Mouse (Mus musculus) bone marrow, adult 2 months (tissue): ENCODE results near the gene Camsap1. TPM values are rescaled to one million over a fixed set of nuclear protein-coding genes. Genes with fewer than 3 reads are reported as not detected.
A peak's percentile ranks its signal among the peaks of the same experiment; 100 is the strongest.

Experiments used
- H3K27ac ChIP-seq: fragments of 200-500 bp; 2 replicates; pipeline ENCODE4 v1.5.1; 2012; ENCODE audit warnings: low read depth, mild to moderate bottlenecking, control low read depth, inconsistent platforms, low read length; ENCODE audit not compliant: control insufficient read depth, poor library complexity, insufficient read depth
- H3K4me1 ChIP-seq: fragments of 200-500 bp; 2 replicates; pipeline ENCODE4 v1.6.1; 2011; ENCODE audit warnings: low read length; ENCODE audit not compliant: control insufficient read depth, insufficient read depth
- H3K4me3 ChIP-seq: fragments of 200-500 bp; replicated peaks from 2 replicates; pipeline ENCODE3; 2011; ENCODE audit warnings: mild to moderate bottlenecking, low read depth, low read length, control low read depth; ENCODE audit not compliant: control insufficient read depth
- CTCF ChIP-seq: fragments of 200-500 bp; IDR thresholded peaks from 2 replicates; pipeline ENCODE4 v1.5.1; 2011; ENCODE audit warnings: low read length, control low read depth; ENCODE audit not compliant: control insufficient read depth, insufficient read depth
- POLR2A ChIP-seq: fragments of 200-500 bp; IDR thresholded peaks from 2 replicates; pipeline ENCODE4 v1.6.1; 2011; ENCODE audit warnings: low read depth, mild to moderate bottlenecking, control low read depth, low read length, borderline replicate concordance; ENCODE audit not compliant: control insufficient read depth
- WGBS: fragments of 180-500 bp; shearing (Covaris S2); methylation state at CpG from one replicate; pipeline ENCODE4 v1.1.7; 2018; 5-methylcytosine and 5-hydroxymethylcytosine counted together
- polyA plus RNA-seq: library from polyadenylated mRNA; stranded (reverse); fragments of >200 nt; gene quantifications from 2 replicates; pipeline ENCODE4 v1.2.4, GENCODE M21; 2011; ENCODE audit warnings: low replicate concordance; ENCODE audit not compliant: missing spikeins, insufficient read depth, insufficient read length

The Camsap1 gene
- 13.0 and 18.9 TPM in 2 replicates for polyA plus RNA-seq

- H3K4me3 ChIP-seq: peak within 1 kb of the TSS; percentile 75
- under 1% methylated on average over 58 of the region's 64 CpGs for WGBS
- H3K4me1 ChIP-seq: peaks cover 1% of the 10 kb centered on the region; the same call in 1 of the 2 replicates
- peak within 1 kb of the TSS; percentile 50; the same call in 1 of the 2 replicates for H3K27ac ChIP-seq
- TF ChIP-seq POLR2A: peak; percentile 70; the same call in 1 of the 2 replicates
- no peak for TF ChIP-seq CTCF
Measured at GRCm38 (mm10) chr2:25983159-25983907, at the start of gene Camsap1. Camsap1 (minus strand) TSS chr2:25983282.

DNA sequence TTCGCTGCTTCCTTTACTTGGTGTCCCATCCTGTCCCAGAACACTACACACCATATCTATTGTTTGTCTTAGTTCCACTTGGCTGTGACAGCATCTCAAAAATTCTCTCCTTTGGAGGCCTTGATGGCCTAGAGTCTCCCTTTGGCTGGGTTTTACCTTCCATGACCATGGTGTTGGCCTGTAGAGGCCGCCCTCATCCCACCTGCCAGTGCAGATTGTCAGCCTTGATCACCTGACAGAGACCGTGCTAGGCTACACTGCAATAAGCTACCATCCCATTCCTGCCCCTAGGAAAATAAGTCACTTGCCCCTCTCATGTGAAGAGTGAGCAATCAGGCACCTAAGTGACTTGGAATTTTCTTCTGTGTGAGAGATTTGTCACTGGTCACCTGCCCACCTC lies 47.2 kb upstream of the Camsap1 start:
- WGBS: 60% methylated on average over 3 of the region's 3 CpGs
- TF ChIP-seq POLR2A (no peak), CTCF (peak; percentile 29; the same call in 1 of the 2 replicates)
- no peak overlapping the region for H3K4me3 ChIP-seq
- H3K4me1 ChIP-seq: no peaks in the 10 kb centered on the region
- H3K27ac ChIP-seq: no peak overlapping the region

GRCm38 (mm10) chr2:26024138-26025075 lies 41.3 kb upstream of the Camsap1 start:
- no peak overlapping the region for H3K4me3 ChIP-seq
- H3K4me1 ChIP-seq: no peaks in the 10 kb centered on the region; the same call in 1 of the 2 replicates
- TF ChIP-seq POLR2A (no peak), CTCF (peak; percentile 27)
- WGBS: 40% methylated on average over 4 of the region's 4 CpGs
- no peak overlapping the region for H3K27ac ChIP-seq

DNA sequence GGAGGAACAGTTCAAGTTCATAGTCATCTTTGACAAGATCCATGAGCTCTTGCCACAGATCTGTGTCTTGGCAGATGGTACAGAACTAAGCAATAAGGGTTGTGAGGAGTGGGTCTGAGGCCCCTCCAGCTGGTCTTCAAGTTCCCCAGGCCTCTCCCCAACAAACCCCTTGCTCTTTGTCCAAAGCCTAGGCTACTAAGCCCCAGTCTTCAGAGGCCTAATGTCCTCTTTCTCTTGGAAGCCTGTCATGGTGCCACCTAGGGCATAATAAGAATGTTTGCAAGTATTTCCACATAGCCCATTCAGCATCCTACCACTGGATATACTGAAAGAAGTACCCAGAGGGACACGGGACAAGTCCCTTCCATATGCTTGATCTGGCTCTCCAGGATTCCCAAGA lies 39.5 kb upstream of the Camsap1 start:
- TF ChIP-seq POLR2A: no peak
- no peak for TF ChIP-seq CTCF
- Histone ChIP-seq H3K27ac (no peak overlapping the region), H3K4me1 (no peaks in the 10 kb centered on the region; the same call in 1 of the 2 replicates), H3K4me3 (no peak overlapping the region)
- 80% methylated on average over 1 of the region's 1 CpGs for WGBS

DNA sequence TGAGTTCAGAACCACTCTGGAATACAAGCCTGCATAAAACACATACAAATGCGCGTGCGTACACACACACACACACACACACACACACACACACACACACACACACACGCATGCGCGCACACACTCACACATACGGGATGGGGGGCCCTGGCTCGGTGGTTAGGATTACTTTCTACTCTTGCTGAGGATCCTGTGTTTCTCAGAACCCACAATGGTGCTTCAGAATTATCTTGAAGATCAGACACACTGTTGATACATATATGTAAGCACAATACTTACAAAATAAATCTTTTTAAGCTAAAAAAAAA lies 39.1 kb upstream of the Camsap1 start:
- 82% methylated on average over 8 of the region's 8 CpGs for WGBS
- Histone ChIP-seq H3K27ac (no peak overlapping the region), H3K4me3 (peak overlapping the region; percentile 62), H3K4me1 (no peaks in the 10 kb centered on the region; the same call in 1 of the 2 replicates)
- TF ChIP-seq POLR2A (no peak), CTCF (no peak)

DNA sequence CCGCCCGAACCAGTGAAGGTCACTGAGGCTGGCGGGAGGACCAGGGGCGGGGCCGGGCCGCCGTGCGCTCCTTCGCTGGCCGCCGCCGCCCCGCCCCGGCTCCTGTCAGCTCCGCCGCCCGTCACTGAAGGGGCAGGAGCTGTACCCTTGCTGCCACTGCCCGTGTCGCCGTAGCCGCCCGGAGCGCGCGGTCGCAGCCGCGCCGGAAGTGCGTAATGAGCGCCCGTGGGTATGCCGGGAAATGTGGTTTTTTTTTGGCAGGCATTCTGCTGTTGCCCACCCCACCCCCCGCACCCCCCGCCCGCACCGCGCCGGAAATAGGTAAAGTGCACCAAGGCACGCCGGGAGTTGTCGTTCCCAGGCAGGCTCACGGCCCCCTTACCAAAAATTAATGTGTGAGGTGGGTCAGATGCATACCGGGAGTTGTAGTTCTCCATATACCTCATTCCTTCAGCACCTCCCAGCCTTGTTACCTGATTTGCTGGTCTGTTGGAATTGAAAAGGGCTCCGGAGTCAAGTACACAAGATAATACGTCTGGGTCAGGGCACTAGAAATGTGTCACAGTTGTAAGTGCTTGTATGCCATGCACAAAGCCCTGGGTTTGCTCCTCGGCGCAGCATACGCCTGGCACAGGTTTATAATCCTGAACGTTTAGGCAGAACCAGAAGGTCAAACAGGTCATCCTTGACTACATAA lies 38.6 kb upstream of the Camsap1 start, which contains the start of gene Ubac1:
Gene Ubac1, minus strand, starts transcription at position 187 of the 697 bp plus-strand sequence.
- peak within 1 kb of the TSS; percentile 97 for H3K4me3 ChIP-seq
- WGBS: 7% methylated on average over 50 of the region's 50 CpGs
- H3K27ac ChIP-seq: peak within 1 kb of the TSS; percentile 97
- no peaks in the 10 kb centered on the region; the same call in 1 of the 2 replicates for H3K4me1 ChIP-seq
- TF ChIP-seq POLR2A (no peak), CTCF (no peak)

DNA sequence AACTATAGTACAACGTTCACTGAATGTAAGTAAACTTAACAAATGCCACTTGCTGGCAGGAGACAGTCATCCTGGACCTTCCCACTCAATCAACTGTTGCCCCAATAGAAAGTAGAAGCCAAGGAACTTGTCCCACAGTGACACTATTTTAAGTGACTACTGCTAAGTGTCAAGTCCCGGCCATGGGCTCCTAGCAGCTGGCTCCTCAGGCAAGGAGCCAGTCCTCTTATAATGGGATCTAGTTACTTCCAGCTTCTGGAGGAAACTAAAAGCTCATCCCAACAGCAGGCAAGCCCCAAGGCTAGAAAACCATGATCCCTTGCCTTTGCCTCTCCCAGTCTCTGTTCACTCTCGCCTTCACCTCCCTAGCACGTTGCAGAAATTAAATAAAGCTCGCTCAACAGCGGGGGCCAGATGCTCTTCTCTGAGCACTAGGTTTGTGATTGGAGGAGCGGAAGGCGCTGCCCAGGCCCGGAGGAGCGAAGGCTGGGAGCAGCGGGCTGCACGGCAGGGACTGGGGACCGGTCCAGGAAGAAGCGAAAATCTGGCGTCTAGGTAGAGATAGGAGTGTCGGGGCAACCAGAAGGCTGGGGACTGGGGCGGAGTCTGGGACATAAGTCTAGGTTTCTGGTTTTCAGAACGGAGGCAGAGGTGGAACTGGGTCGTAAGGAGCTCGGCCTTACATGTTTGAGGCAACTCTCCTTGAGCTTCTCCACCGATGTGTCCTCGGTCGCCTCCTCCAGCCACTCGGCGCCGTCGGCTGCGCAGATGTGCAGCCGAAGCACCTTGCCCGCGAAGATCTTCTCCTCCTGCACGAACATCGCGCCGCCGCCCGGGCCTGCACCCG lies 37.9 kb upstream of the Camsap1 start:
- peak overlapping the region; percentile 97 for H3K27ac ChIP-seq
- H3K4me3 ChIP-seq: peak overlapping the region; percentile 97
- H3K4me1 ChIP-seq: no peaks in the 10 kb centered on the region; the same call in 1 of the 2 replicates
- 1% methylated on average over 38 of the region's 38 CpGs for WGBS
- TF ChIP-seq POLR2A (peak; percentile 72; the same call in 1 of the 2 replicates), CTCF (no peak)
